In the genomic region with DNA sequence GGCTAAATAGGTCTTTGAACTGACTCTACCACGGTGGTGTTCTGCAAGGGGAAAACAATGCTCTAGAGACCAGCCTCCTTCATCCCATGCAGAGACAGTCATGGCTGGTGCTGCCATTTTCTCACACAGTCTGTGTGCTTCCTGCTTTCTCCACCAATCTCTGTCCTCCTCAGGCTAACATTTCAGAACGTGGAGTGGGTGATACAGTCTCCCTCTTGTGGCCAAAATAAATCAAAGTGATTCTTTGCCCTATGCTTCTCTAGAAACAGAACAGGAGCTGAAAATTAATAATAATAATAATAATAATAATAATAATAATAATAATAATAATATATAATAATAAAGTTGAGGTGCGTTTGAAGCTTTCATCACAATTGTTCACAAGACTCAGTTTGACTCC, we compare ENCODE assay signal across 13 mouse cellular contexts.
DNase-seq lines count a peak whose midpoint lies in the region; ATAC-seq and TF ChIP-seq lines count a peak whose summit lies in the region.
"Had no signal": no experiment of that assay in that cellular context is flagged by ENCODE, and none has a peak within 500 bp of the region (broad histone marks: within the 10 kb centered on the region; RNA-seq: fewer than 3 reads in every experiment).

No protein-coding gene starts in this region.

- no peaks in the 10 kb centered on the region for H3K79me2 ChIP-seq in heart, adult 2 months (replicated peaks; ENCODE audit: control insufficient read depth, insufficient read depth, low read length)

- no peak for ATAC-seq in liver, postnatal 0 days
- no peak for ATAC-seq in liver, embryonic 12.5 days

- no peaks in the 10 kb centered on the region for H3K9me3 ChIP-seq in liver, postnatal 0 days (ENCODE audit: low read length)
- H3K9me3 ChIP-seq in liver, embryonic 12.5 days (replicated peaks): no peaks in the 10 kb centered on the region
- H3K9me3 ChIP-seq: lung, embryonic 15.5 days; neural tube, embryonic 13.5 days had no signal

- WGBS in heart, adult 2 months: 73% methylated on average over 3 of the region's 3 CpGs
- WGBS in liver, postnatal 0 days (ENCODE audit: insufficient replicate concordance): 57% methylated on average over 3 of the region's 3 CpGs
- WGBS in liver, embryonic 12.5 days (ENCODE audit: insufficient replicate concordance): 63% methylated on average over 3 of the region's 3 CpGs

- no peak overlapping the region for H3K27ac ChIP-seq in heart, adult 2 months
- H3K27ac ChIP-seq in liver, postnatal 0 days (ENCODE audit: low read depth): no peak overlapping the region
- H3K27ac ChIP-seq in liver, embryonic 12.5 days: no peak overlapping the region
- H3K27ac ChIP-seq: lung, embryonic 15.5 days; neural tube, embryonic 13.5 days had no signal

- H3K27me3 ChIP-seq in heart, adult 2 months (ENCODE audit: control insufficient read depth, insufficient read depth, low read length): no peaks in the 10 kb centered on the region
- no peaks in the 10 kb centered on the region for H3K27me3 ChIP-seq in liver, postnatal 0 days (ENCODE audit: insufficient read depth, low read length)
- no peaks in the 10 kb centered on the region for H3K27me3 ChIP-seq in liver, embryonic 12.5 days (replicated peaks)
- H3K27me3 ChIP-seq: lung, embryonic 15.5 days; neural tube, embryonic 13.5 days had no signal

- intact Hi-C loops in heart, adult 2 months (cut with DNase I): no loop called here

- H3K4me3 ChIP-seq in heart, adult 2 months: no peak overlapping the region
- no peak overlapping the region for H3K4me3 ChIP-seq in liver, postnatal 0 days (ENCODE audit: low read depth, low read length)
- no peak overlapping the region for H3K4me3 ChIP-seq in liver, embryonic 12.5 days
- H3K4me3 ChIP-seq: lung, embryonic 15.5 days; neural tube, embryonic 13.5 days had no signal

- no peak overlapping the region for H3K9ac ChIP-seq in heart, adult 2 months (ENCODE audit: low read depth, low read length)
- no peak overlapping the region for H3K9ac ChIP-seq in liver, postnatal 0 days (replicated peaks)
- H3K9ac ChIP-seq in liver, embryonic 12.5 days: no peak overlapping the region
- H3K9ac ChIP-seq: lung, embryonic 15.5 days; neural tube, embryonic 13.5 days had no signal

- TF ChIP-seq POLR2A in heart, adult 2 months (IDR thresholded peaks at IDR 0.05; ENCODE audit: insufficient read depth, low read depth, low read length): no peak

- no peaks in the 10 kb centered on the region for H3K4me1 ChIP-seq in heart, adult 2 months (ENCODE audit: control insufficient read depth, insufficient read depth, low read length)
- no peaks in the 10 kb centered on the region for H3K4me1 ChIP-seq in liver, postnatal 0 days (ENCODE audit: insufficient read depth)
- H3K4me1 ChIP-seq in liver, embryonic 12.5 days: no peaks in the 10 kb centered on the region
- H3K4me1 ChIP-seq: lung, embryonic 15.5 days; neural tube, embryonic 13.5 days had no signal

- H3K4me2 ChIP-seq in liver, postnatal 0 days (ENCODE audit: low read depth, low read length): no peak overlapping the region
- no peak overlapping the region for H3K4me2 ChIP-seq in liver, embryonic 12.5 days
- H3K4me2 ChIP-seq: lung, embryonic 15.5 days; neural tube, embryonic 13.5 days had no signal

- no peak for TF ChIP-seq EP300 in heart, adult 2 months (IDR thresholded peaks at IDR 0.05; ENCODE audit: insufficient read depth, low read depth, low read length)
- no peak for TF ChIP-seq EP300 in liver, postnatal 0 days (IDR thresholded peaks at IDR 0.05; ENCODE audit: low read depth)

- DNase-seq in heart, adult 2 months: no peak
- DNase-seq in heart, adult 11 months: no peak
- no peak for DNase-seq in liver, postnatal 0 days
- peak; percentile 52 for DNase-seq in NIH3T3 (ENCODE audit: low read depth)
- DNase-seq in forelimb bud, embryonic 11.5 days (ENCODE audit: low read depth, low spot score): peak; percentile 6
- no peak for DNase-seq in adrenal gland, postnatal 25 days
- no peak for DNase-seq in cerebellum, adult 8-10 months
- DNase-seq: cerebellum, adult 9-10 months; heart, postnatal 4 days; right cerebral cortex, adult 18-20 months had no signal

- no peaks in the 10 kb centered on the region for H3K36me3 ChIP-seq in heart, adult 2 months (ENCODE audit: control insufficient read depth, insufficient read depth, low read length)
- no peaks in the 10 kb centered on the region for H3K36me3 ChIP-seq in liver, postnatal 0 days (replicated peaks; ENCODE audit: insufficient read depth, low read length)
- H3K36me3 ChIP-seq in liver, embryonic 12.5 days: no peaks in the 10 kb centered on the region
- H3K36me3 ChIP-seq: lung, embryonic 15.5 days; neural tube, embryonic 13.5 days had no signal

- TF ChIP-seq CTCF in heart, adult 2 months (IDR thresholded peaks at IDR 0.05): peak; percentile 44
- TF ChIP-seq CTCF in liver, postnatal 0 days (IDR thresholded peaks at IDR 0.05; ENCODE audit: low read depth): 0 out of 2 replicates have a peak, but pooled peaks have one; percentile 20

Comparison
In these comparisons a context has a peak if more than half of its experiments do, and no peak if none do; other contexts are left out.
1. DNase-seq: peak in NIH3T3 (single experiment) and forelimb bud, embryonic 11.5 days (single experiment); none in heart, adult 2 months (0 of 2), heart, adult 11 months (single experiment), liver, postnatal 0 days (single experiment), adrenal gland, postnatal 25 days (single experiment) and cerebellum, adult 8-10 months (single experiment).